Mouse (Mus musculus) liver, embryonic 14.5 days (tissue): ENCODE data around the gene St6galnac4. TPM values are rescaled to one million over a fixed set of nuclear protein-coding genes. Genes with fewer than 3 reads are reported as not detected.

Experiments
- ATAC-seq: fragments of 200-750 bp; cut with Nextera tagmentation; 2 replicates; pipeline ENCODE4 v1.8.0; 2017; ENCODE audit warnings: moderate number of reproducible peaks, mild to moderate bottlenecking, moderate library complexity; ENCODE audit not compliant: insufficient read depth
- DNase-seq, 3 experiments: peaks; one replicate each; pipeline ENCODE4 v3.0.0-alpha.2; 2012 to 2013; ENCODE audit warnings: low read depth in 3 of 3, low spot score in 3 of 3
- H3K27ac ChIP-seq: fragments of 300-500 bp; sonication (generic); 2 replicates; pipeline ENCODE4 v1.5.1; 2014; ENCODE audit warnings: moderate library complexity, mild to moderate bottlenecking, control low read depth, inconsistent platforms
- H3K27me3 ChIP-seq: fragments of 300-500 bp; sonication (generic); 2 replicates; pipeline ENCODE4 v1.6.1; 2014; ENCODE audit warnings: mild to moderate bottlenecking, low read length, moderate library complexity; ENCODE audit not compliant: control insufficient read depth, insufficient read depth
- H3K36me3 ChIP-seq: fragments of 300-500 bp; sonication (generic); replicated peaks from 2 replicates; pipeline ENCODE4 v1.6.1; 2014; ENCODE audit warnings: low read depth; ENCODE audit not compliant: control insufficient read depth, insufficient read depth
- H3K4me1 ChIP-seq, 2 experiments: fragments of 200-500 bp in 1 of 2; fragments of 300-500 bp in 1 of 2; sonication (generic) in 1 of 2; replicated peaks; 2 replicates each; pipeline ENCODE4 v1.6.1; 2012 to 2014; ENCODE audit warnings: antibody characterized with exemption in 1 of 2, inconsistent platforms in 1 of 2, low read length in 1 of 2; ENCODE audit not compliant: control insufficient read depth in 2 of 2, insufficient read depth in 2 of 2
- H3K4me2 ChIP-seq: fragments of 300-500 bp; sonication (generic); 2 replicates; pipeline ENCODE4 v1.6.1; 2014; ENCODE audit warnings: low read depth, mild to moderate bottlenecking, control low read depth, moderate library complexity
- H3K4me3 ChIP-seq, 2 experiments: fragments of 200-500 bp in 1 of 2; fragments of 300-500 bp in 1 of 2; sonication (generic) in 1 of 2; 2 replicates each; pipeline ENCODE4 v1.5.1; 2012 to 2014; ENCODE audit warnings: low read depth in 2 of 2, low read length in 2 of 2, mild to moderate bottlenecking in 2 of 2, control low read depth in 1 of 2, inconsistent platforms in 1 of 2, moderate library complexity in 1 of 2; ENCODE audit not compliant: insufficient read depth in 1 of 2
- H3K9ac ChIP-seq: fragments of 300-500 bp; sonication (generic); replicated peaks from 2 replicates; pipeline ENCODE4 v1.6.1; 2014; ENCODE audit warnings: mild to moderate bottlenecking, control low read depth, moderate library complexity
- H3K9me3 ChIP-seq: fragments of 300-500 bp; sonication (generic); 2 replicates; pipeline ENCODE4 v1.6.1; 2016; ENCODE audit warnings: low read length, mixed read lengths; ENCODE audit not compliant: control insufficient read depth
- CTCF ChIP-seq: IDR thresholded peaks from 2 replicates; pipeline ENCODE4 v1.5.1; 2016; ENCODE audit warnings: antibody characterized with exemption, low read depth, control low read depth
- EP300 ChIP-seq: IDR thresholded peaks from 2 replicates; pipeline ENCODE4 v1.6.1; 2016; ENCODE audit warnings: antibody characterized with exemption, low read depth
- WGBS: fragments of 180-500 bp; shearing (Covaris S2); extraction: QIAGEN DNeasy Blood & Tissue Kit; methylation state at CpG from one replicate; pipeline ENCODE4 v1.1.7; 2014; ENCODE audit not compliant: insufficient replicate concordance; 5-methylcytosine and 5-hydroxymethylcytosine counted together
- polyA plus RNA-seq, 2 experiments: library from polyadenylated mRNA; depleted of rRNA in 1 of 2; stranded (reverse) in 1 of 2; unstranded in 1 of 2; fragments of >200 nt; fragmentation: Nextera tagmentation in 1 of 2; extraction: Ambion mirVana in 1 of 2; gene quantifications; 2 replicates each; pipeline versions ENCODE4 v1.2.1 to v1.2.3; 2012 to 2014

The St6galnac4 gene
- polyA plus RNA-seq, 2 experiments = 5.4 to 6.2 TPM

- H3K4me2 ChIP-seq = no peak overlapping the region
- WGBS = 55% methylated on average over 7 of the region's 7 CpGs
- no peak overlapping the region for H3K27ac ChIP-seq
- H3K9me3 ChIP-seq = no peaks in the 10 kb centered on the region
- H3K36me3 ChIP-seq = no peaks in the 10 kb centered on the region
- no peak overlapping the region for H3K4me3 ChIP-seq
- TF ChIP-seq CTCF (no peak), EP300 (no peak)
- H3K27me3 ChIP-seq = no peaks in the 10 kb centered on the region
- ATAC-seq (no peak), DNase-seq (no peak)
- H3K9ac ChIP-seq = no peak overlapping the region
- 0 out of 4 replicates have a peak, but pooled peaks cover 0 to 2% of the 10 kb centered on the region in 2 experiments for H3K4me1 ChIP-seq
Measured at GRCm38 (mm10) chr2:32547964-32548739, 38.7 kb upstream of the St6galnac4 start.

GRCm38 (mm10) chr2:32549171-32549570 lies 37.7 kb upstream of the St6galnac4 start:
- Histone ChIP-seq H3K27me3 (no peaks in the 10 kb centered on the region), H3K9me3 (no peaks in the 10 kb centered on the region), H3K4me3 (no peak overlapping the region), H3K4me2 (no peak overlapping the region), H3K9ac (no peak overlapping the region), H3K4me1 (0 out of 4 replicates have a peak, but pooled peaks cover 0 to 2% of the 10 kb centered on the region in 2 experiments), H3K36me3 (no peaks in the 10 kb centered on the region), H3K27ac (no peak overlapping the region)
- 74% methylated on average over 9 of the region's 9 CpGs for whole genome bisulfite sequencing
- DNase-seq (no peak), ATAC-seq (no peak)
- TF ChIP-seq CTCF (no peak), EP300 (no peak)

GRCm38 (mm10) chr2:32549764-32550163 lies 37.1 kb upstream of the St6galnac4 start:
- no peak for ATAC-seq
- H3K9me3 ChIP-seq = no peaks in the 10 kb centered on the region
- no peak for DNase-seq
- no peak overlapping the region for H3K4me3 ChIP-seq
- 52% methylated on average over 6 of the region's 6 CpGs for WGBS
- TF ChIP-seq EP300 (no peak), CTCF (no peak)
- no peak overlapping the region for H3K4me2 ChIP-seq
- H3K27ac ChIP-seq = no peak overlapping the region
- no peaks in the 10 kb centered on the region for H3K27me3 ChIP-seq
- H3K4me1 ChIP-seq = 0 out of 4 replicates have a peak, but pooled peaks cover 0 to 2% of the 10 kb centered on the region in 2 experiments
- H3K36me3 ChIP-seq = no peaks in the 10 kb centered on the region
- H3K9ac ChIP-seq = no peak overlapping the region

- no peak overlapping the region for H3K4me3 ChIP-seq
- no peaks in the 10 kb centered on the region for H3K36me3 ChIP-seq
- no peaks in the 10 kb centered on the region for H3K9me3 ChIP-seq
- TF ChIP-seq EP300 = no peak
- no peak for TF ChIP-seq CTCF
- 62% methylated on average over 5 of the region's 5 CpGs for WGBS
- H3K27ac ChIP-seq = no peak overlapping the region
- H3K4me2 ChIP-seq = no peak overlapping the region
- H3K27me3 ChIP-seq = no peaks in the 10 kb centered on the region
- H3K9ac ChIP-seq = no peak overlapping the region
- ATAC-seq = no peak
- H3K4me1 ChIP-seq = peaks cover 0 to 5% of the 10 kb centered on the region in 2 experiments; a peak in 1 of 4 replicates
- no peak for DNase-seq
Measured at GRCm38 (mm10) chr2:32551236-32551635, 35.7 kb upstream of the St6galnac4 start.

- no peak overlapping the region for H3K4me2 ChIP-seq
Measured at GRCm38 (mm10) chr2:32553592-32554148, 33.2 kb upstream of the St6galnac4 start.

More at GRCm38 (mm10) chr2:32553592-32554148, 33.2 kb upstream of the St6galnac4 start:
- Histone ChIP-seq H3K27me3 (no peaks in the 10 kb centered on the region), H3K4me1 (peaks cover 0 to 3% of the 10 kb centered on the region in 2 experiments; a peak in 1 of 4 replicates), H3K27ac (no peak overlapping the region), H3K9me3 (no peaks in the 10 kb centered on the region), H3K4me3 (no peak overlapping the region), H3K9ac (no peak overlapping the region), H3K36me3 (no peaks in the 10 kb centered on the region)
- WGBS = 22% methylated on average over 7 of the region's 7 CpGs
- DNase-seq (no peak), ATAC-seq (no peak)
- no peak for TF ChIP-seq EP300
- no peak for TF ChIP-seq CTCF
